Mouse (Mus musculus): ENCODE measurements around the gene Glce.

GRCm38 (mm10) chr9:62166186-62166585, 43.7 kb upstream of the Glce start:
- no peak for TF ChIP-seq CTCF (IDR thresholded peaks at IDR 0.05; ENCODE audit: low read depth)
- no peak for TF ChIP-seq EP300 (optimal IDR thresholded peaks at IDR 0.05)

All from stomach, postnatal 0 days (tissue).